Mouse (Mus musculus): Measurements from ENCODE around the gene Zfp784. TPM values are rescaled to one million over a fixed set of nuclear protein-coding genes. Genes with fewer than 3 reads are reported as not detected.

Gene Zfp784
- total and polyA plus RNA-seq, 2 experiments from 2014 or later = 4.5 to 6.0 TPM

GRCm38 (mm10) chr7:5038940-5039339 lies 694 bp upstream of the Zfp784 start:
- H3K4me1 ChIP-seq (ENCODE audit: insufficient read depth, low read length) = peaks cover 7% of the 10 kb centered on the region; the same call in 1 of the 2 replicates
- DNase-seq (ENCODE audit: low spot score) (no peak), ATAC-seq (no peak)
- peak overlapping the region; percentile 80 for H3K9ac ChIP-seq (replicated peaks; ENCODE audit: low read length)
- H3K9me3 ChIP-seq (ENCODE audit: low read length) = no peaks in the 10 kb centered on the region
- peak overlapping the region; percentile 54 for H3K4me2 ChIP-seq (ENCODE audit: low read depth, low read length)
- H3K27me3 ChIP-seq (ENCODE audit: insufficient read depth, low read length) = no peaks in the 10 kb centered on the region
- peak overlapping the region; percentile 64 for H3K4me3 ChIP-seq (ENCODE audit: low read length)
- peak overlapping the region; percentile 98; the same call in 1 of the 2 replicates for H3K27ac ChIP-seq
- 36% methylated on average over 5 of the region's 5 CpGs for WGBS
- no peak for TF ChIP-seq CTCF (IDR thresholded peaks at IDR 0.05; ENCODE audit: low read depth)
- H3K36me3 ChIP-seq (ENCODE audit: insufficient read depth, low read length) = 0 out of 2 replicates have a peak, but pooled peaks cover 9% of the 10 kb centered on the region

GRCm38 (mm10) chr7:5037467-5037866 lies 779 bp downstream of the Zfp784 start:
- peaks cover 7% of the 10 kb centered on the region; the same call in 1 of the 2 replicates for H3K4me1 ChIP-seq (ENCODE audit: insufficient read depth, low read length)
- WGBS = 83% methylated on average over 8 of the region's 8 CpGs
- H3K27ac ChIP-seq = peak overlapping the region; percentile 98
- H3K4me2 ChIP-seq (ENCODE audit: low read depth, low read length) = peak overlapping the region; percentile 54
- peak overlapping the region; percentile 64 for H3K4me3 ChIP-seq (ENCODE audit: low read length)
- TF ChIP-seq CTCF (IDR thresholded peaks at IDR 0.05; ENCODE audit: low read depth) = no peak
- peaks cover 15% of the 10 kb centered on the region for H3K36me3 ChIP-seq (ENCODE audit: insufficient read depth, low read length)
- peak overlapping the region; percentile 80 for H3K9ac ChIP-seq (replicated peaks; ENCODE audit: low read length)
- H3K9me3 ChIP-seq (ENCODE audit: low read length) = no peaks in the 10 kb centered on the region
- no peaks in the 10 kb centered on the region for H3K27me3 ChIP-seq (ENCODE audit: insufficient read depth, low read length)
- DNase-seq (ENCODE audit: low spot score) = no peak
- ATAC-seq = no peak

- Histone ChIP-seq H3K4me2 (ENCODE audit: low read depth, low read length) (no peak overlapping the region; the same call in 1 of the 2 replicates), H3K9me3 (ENCODE audit: low read length) (no peaks in the 10 kb centered on the region), H3K4me1 (ENCODE audit: insufficient read depth, low read length) (peaks cover 7% of the 10 kb centered on the region; the same call in 1 of the 2 replicates), H3K4me3 (ENCODE audit: low read length) (0 out of 2 replicates have a peak overlapping the region, but pooled peaks have one; percentile 64), H3K36me3 (ENCODE audit: insufficient read depth, low read length) (peaks cover 20% of the 10 kb centered on the region), H3K27me3 (ENCODE audit: insufficient read depth, low read length) (no peaks in the 10 kb centered on the region), H3K9ac (replicated peaks; ENCODE audit: low read length) (no peak overlapping the region), H3K27ac (peak overlapping the region; percentile 98; the same call in 1 of the 2 replicates)
- DNase-seq (ENCODE audit: low spot score) (no peak), ATAC-seq (no peak)
- 94% methylated on average over 7 of the region's 7 CpGs for WGBS
- no peak for TF ChIP-seq CTCF (IDR thresholded peaks at IDR 0.05; ENCODE audit: low read depth)
Observed at GRCm38 (mm10) chr7:5037026-5037425, 1.2 kb downstream of the Zfp784 start.

- no peak for ATAC-seq
- Histone ChIP-seq H3K4me2 (ENCODE audit: low read depth, low read length) (no peak overlapping the region), H3K4me3 (ENCODE audit: low read length) (no peak overlapping the region), H3K27me3 (ENCODE audit: insufficient read depth, low read length) (no peaks in the 10 kb centered on the region), H3K9ac (replicated peaks; ENCODE audit: low read length) (no peak overlapping the region), H3K27ac (no peak overlapping the region), H3K9me3 (ENCODE audit: low read length) (no peaks in the 10 kb centered on the region), H3K36me3 (ENCODE audit: insufficient read depth, low read length) (peaks cover 29% of the 10 kb centered on the region), H3K4me1 (ENCODE audit: insufficient read depth, low read length) (peaks cover 7% of the 10 kb centered on the region; the same call in 1 of the 2 replicates)
- DNase-seq (ENCODE audit: low spot score) = no peak
- no peak for TF ChIP-seq CTCF (IDR thresholded peaks at IDR 0.05; ENCODE audit: low read depth)
- WGBS = 94% methylated on average over 9 of the region's 9 CpGs
Observed at GRCm38 (mm10) chr7:5036136-5036535, 2.1 kb downstream of the Zfp784 start.

GRCm38 (mm10) chr7:5035628-5036027 lies 2.6 kb downstream of the Zfp784 start:
- 97% methylated on average over 17 of the region's 17 CpGs for WGBS
- no peak for TF ChIP-seq CTCF (IDR thresholded peaks at IDR 0.05; ENCODE audit: low read depth)
- H3K4me3 ChIP-seq (ENCODE audit: low read length) = no peak overlapping the region
- peaks cover 7% of the 10 kb centered on the region; the same call in 1 of the 2 replicates for H3K4me1 ChIP-seq (ENCODE audit: insufficient read depth, low read length)
- H3K9ac ChIP-seq (replicated peaks; ENCODE audit: low read length) = no peak overlapping the region
- DNase-seq (ENCODE audit: low spot score) (no peak), ATAC-seq (no peak)
- no peak overlapping the region for H3K27ac ChIP-seq
- peaks cover 33% of the 10 kb centered on the region for H3K36me3 ChIP-seq (ENCODE audit: insufficient read depth, low read length)
- no peaks in the 10 kb centered on the region for H3K27me3 ChIP-seq (ENCODE audit: insufficient read depth, low read length)
- no peak overlapping the region for H3K4me2 ChIP-seq (ENCODE audit: low read depth, low read length)
- no peaks in the 10 kb centered on the region for H3K9me3 ChIP-seq (ENCODE audit: low read length)

- Histone ChIP-seq H3K27me3 (ENCODE audit: insufficient read depth, low read length) (no peaks in the 10 kb centered on the region), H3K27ac (no peak within 1 kb of the TSS), H3K9me3 (ENCODE audit: low read length) (0 out of 2 replicates have a peak, but pooled peaks cover 5% of the 10 kb centered on the region), H3K9ac (replicated peaks; ENCODE audit: low read length) (no peak within 1 kb of the TSS), H3K4me2 (ENCODE audit: low read depth, low read length) (no peak within 1 kb of the TSS), H3K4me3 (ENCODE audit: low read length) (no peak within 1 kb of the TSS), H3K36me3 (ENCODE audit: insufficient read depth, low read length) (peaks cover 46% of the 10 kb centered on the region), H3K4me1 (ENCODE audit: insufficient read depth, low read length) (peaks cover 7% of the 10 kb centered on the region; the same call in 1 of the 2 replicates)
- DNase-seq (ENCODE audit: low spot score) = no peak
- TF ChIP-seq CTCF (IDR thresholded peaks at IDR 0.05; ENCODE audit: low read depth) = no peak
- WGBS = 94% methylated on average over 3 of the region's 3 CpGs
- ATAC-seq = no peak
Observed at GRCm38 (mm10) chr7:5033818-5034217, 4.4 kb downstream of the Zfp784 start, which contains the start of gene 4632433K11Rik. 4632433K11Rik (plus strand) TSS chr7:5034118.

GRCm38 (mm10) chr7:5031496-5031895 lies 6.8 kb downstream of the Zfp784 start:
- Histone ChIP-seq H3K27ac (no peak overlapping the region), H3K9ac (replicated peaks; ENCODE audit: low read length) (no peak overlapping the region), H3K9me3 (ENCODE audit: low read length) (0 out of 2 replicates have a peak, but pooled peaks cover 5% of the 10 kb centered on the region), H3K36me3 (ENCODE audit: insufficient read depth, low read length) (peaks cover 46% of the 10 kb centered on the region), H3K27me3 (ENCODE audit: insufficient read depth, low read length) (no peaks in the 10 kb centered on the region), H3K4me3 (ENCODE audit: low read length) (no peak overlapping the region), H3K4me2 (ENCODE audit: low read depth, low read length) (no peak overlapping the region), H3K4me1 (ENCODE audit: insufficient read depth, low read length) (no peaks in the 10 kb centered on the region)
- ATAC-seq = no peak
- DNase-seq (ENCODE audit: low spot score) = no peak
- 78% methylated on average over 46 of the region's 46 CpGs for WGBS
- TF ChIP-seq CTCF (IDR thresholded peaks at IDR 0.05; ENCODE audit: low read depth) = no peak
